Mouse (Mus musculus) midbrain, embryonic 11.5 days (tissue): ENCODE data around the gene Gm7075. TPM values are rescaled to one million over a fixed set of nuclear protein-coding genes. Genes with fewer than 3 reads are reported as not detected.

Source experiments
- ATAC-seq: fragments of 200-750 bp; cut with Nextera tagmentation; 2 replicates; pipeline ENCODE4 v1.8.0; 2017; ENCODE audit warnings: moderate TSS enrichment, moderate library complexity; ENCODE audit not compliant: low FRiP score
- DNase-seq: peaks from one replicate; pipeline ENCODE4 v3.0.0; 2015; ENCODE audit warnings: low spot score; ENCODE audit errors: missing footprints
- H3K27ac ChIP-seq: fragments of 300-500 bp; sonication (generic); 2 replicates; pipeline ENCODE4 v1.5.1; 2014; ENCODE audit warnings: low read depth, low read length
- H3K27me3 ChIP-seq: fragments of 300-500 bp; sonication (generic); 2 replicates; pipeline ENCODE4 v1.6.1; 2014; ENCODE audit warnings: mild to moderate bottlenecking, low read length, moderate library complexity, mixed read lengths; ENCODE audit not compliant: control insufficient read depth, insufficient read depth
- H3K36me3 ChIP-seq: fragments of 300-500 bp; sonication (generic); 2 replicates; pipeline ENCODE4 v1.6.1; 2014; ENCODE audit warnings: mild to moderate bottlenecking, low read length, moderate library complexity, mixed read lengths; ENCODE audit not compliant: control insufficient read depth, insufficient read depth
- H3K4me1 ChIP-seq: fragments of 300-500 bp; sonication (generic); 2 replicates; pipeline ENCODE4 v1.6.1; 2014; ENCODE audit warnings: low read length; ENCODE audit not compliant: control insufficient read depth, insufficient read depth
- H3K4me2 ChIP-seq: fragments of 300-500 bp; sonication (generic); 2 replicates; pipeline ENCODE4 v1.6.1; 2014; ENCODE audit warnings: mild to moderate bottlenecking, moderate library complexity
- H3K4me3 ChIP-seq: fragments of 300-500 bp; sonication (generic); 2 replicates; pipeline ENCODE4 v1.5.1; 2014; ENCODE audit warnings: low read depth, low read length
- H3K9ac ChIP-seq: fragments of 300-500 bp; sonication (generic); 2 replicates; pipeline ENCODE4 v1.6.1; 2014; ENCODE audit warnings: low read length
- H3K9me3 ChIP-seq: fragments of 300-500 bp; sonication (generic); 2 replicates; pipeline ENCODE4 v1.6.1; 2016; ENCODE audit warnings: low read length; ENCODE audit not compliant: control insufficient read depth
- WGBS: fragments of 180-500 bp; shearing (Covaris S2); extraction: QIAGEN DNeasy Blood & Tissue Kit; methylation state at CpG from one replicate; pipeline ENCODE4 v1.1.7; 2014; 5-methylcytosine and 5-hydroxymethylcytosine counted together
- polyA plus RNA-seq: library from polyadenylated mRNA; unstranded; fragments of >200 nt; fragmentation: Nextera tagmentation; extraction: Ambion mirVana; gene quantifications from 2 replicates; pipeline ENCODE4 v1.2.1, GENCODE M21; 2014

Gm7075 gene
- polyA plus RNA-seq, 1 experiment from 2014 or later = not detected

- H3K9me3 ChIP-seq = no peaks in the 10 kb centered on the region
- WGBS = 80% methylated on average over 2 of the region's 2 CpGs
- DNase-seq (no peak), ATAC-seq (no peak)
- H3K9ac ChIP-seq = no peak overlapping the region
- no peaks in the 10 kb centered on the region for H3K4me1 ChIP-seq
- no peak overlapping the region for H3K4me2 ChIP-seq
- no peak overlapping the region for H3K27ac ChIP-seq
- H3K36me3 ChIP-seq = no peaks in the 10 kb centered on the region
- H3K4me3 ChIP-seq = no peak overlapping the region
- no peaks in the 10 kb centered on the region for H3K27me3 ChIP-seq
These were observed 11.3 kb upstream of the Gm7075 start for GRCm38 (mm10) chr10:63432887-63433286.

- Histone ChIP-seq H3K9me3 (no peaks in the 10 kb centered on the region), H3K9ac (no peak overlapping the region), H3K27me3 (no peaks in the 10 kb centered on the region), H3K4me2 (no peak overlapping the region), H3K36me3 (no peaks in the 10 kb centered on the region), H3K27ac (no peak overlapping the region), H3K4me3 (no peak overlapping the region), H3K4me1 (no peaks in the 10 kb centered on the region)
- ATAC-seq (no peak), DNase-seq (no peak)
- 91% methylated on average over 8 of the region's 8 CpGs for WGBS
These were observed 10.5 kb upstream of the Gm7075 start for GRCm38 (mm10) chr10:63432099-63432498.

GRCm38 (mm10) chr10:63431221-63431736 is 9.7 kb upstream of the Gm7075 start:
- WGBS = 91% methylated on average over 7 of the region's 7 CpGs
- Histone ChIP-seq H3K4me1 (no peaks in the 10 kb centered on the region), H3K9me3 (no peaks in the 10 kb centered on the region), H3K9ac (no peak overlapping the region), H3K4me3 (no peak overlapping the region), H3K4me2 (no peak overlapping the region), H3K36me3 (no peaks in the 10 kb centered on the region), H3K27me3 (no peaks in the 10 kb centered on the region), H3K27ac (no peak overlapping the region)
- DNase-seq (no peak), ATAC-seq (no peak)

- Histone ChIP-seq H3K27me3 (no peaks in the 10 kb centered on the region), H3K4me1 (no peaks in the 10 kb centered on the region), H3K36me3 (no peaks in the 10 kb centered on the region), H3K4me2 (peak within 1 kb of the TSS; percentile 71), H3K4me3 (peak within 1 kb of the TSS; percentile 64), H3K9ac (peak within 1 kb of the TSS; percentile 64), H3K9me3 (no peaks in the 10 kb centered on the region), H3K27ac (no peak within 1 kb of the TSS)
- DNase-seq (peak; percentile 99), ATAC-seq (peak; percentile 96)
- under 1% methylated on average over 55 of the region's 55 CpGs for WGBS
These were observed 8.3 kb upstream of the Gm7075 start, which contains the start of gene Ctnna3 for GRCm38 (mm10) chr10:63429785-63430305. Ctnna3 (plus strand) TSS chr10:63430098.

- Histone ChIP-seq H3K4me2 (peak overlapping the region; percentile 71), H3K4me1 (no peaks in the 10 kb centered on the region), H3K27ac (no peak overlapping the region), H3K27me3 (no peaks in the 10 kb centered on the region), H3K36me3 (no peaks in the 10 kb centered on the region), H3K9ac (peak overlapping the region; percentile 64), H3K4me3 (peak overlapping the region; percentile 64), H3K9me3 (no peaks in the 10 kb centered on the region)
- 1% methylated on average over 32 of the region's 34 CpGs for WGBS
- ATAC-seq = peak; percentile 92
- DNase-seq = peak; percentile 100
These were observed 7.8 kb upstream of the Gm7075 start for GRCm38 (mm10) chr10:63429380-63429779.

GRCm38 (mm10) chr10:63429023-63429340 is 7.4 kb upstream of the Gm7075 start:
- no peak overlapping the region for H3K27ac ChIP-seq
- no peaks in the 10 kb centered on the region for H3K9me3 ChIP-seq
- H3K9ac ChIP-seq = peak overlapping the region; percentile 64
- H3K4me3 ChIP-seq = peak overlapping the region; percentile 64
- DNase-seq (no peak), ATAC-seq (no peak)
- H3K36me3 ChIP-seq = no peaks in the 10 kb centered on the region
- H3K4me2 ChIP-seq = peak overlapping the region; percentile 71
- WGBS = 3% methylated on average over 11 of the region's 11 CpGs
- H3K4me1 ChIP-seq = no peaks in the 10 kb centered on the region
- no peaks in the 10 kb centered on the region for H3K27me3 ChIP-seq

GRCm38 (mm10) chr10:63428243-63429022 is 6.8 kb upstream of the Gm7075 start:
- DNase-seq (peak; percentile 81), ATAC-seq (no peak)
- Histone ChIP-seq H3K27me3 (no peaks in the 10 kb centered on the region), H3K4me3 (peak overlapping the region; percentile 64), H3K4me1 (no peaks in the 10 kb centered on the region), H3K9ac (peak overlapping the region; percentile 64), H3K9me3 (no peaks in the 10 kb centered on the region), H3K27ac (no peak overlapping the region), H3K4me2 (peak overlapping the region; percentile 71), H3K36me3 (no peaks in the 10 kb centered on the region)
- 30% methylated on average over 19 of the region's 19 CpGs for WGBS

- DNase-seq = peak; percentile 33
- H3K9me3 ChIP-seq = no peaks in the 10 kb centered on the region
- H3K27ac ChIP-seq = no peak overlapping the region
- H3K4me2 ChIP-seq = no peak overlapping the region
- no peak for ATAC-seq
- no peaks in the 10 kb centered on the region for H3K27me3 ChIP-seq
- H3K4me1 ChIP-seq = no peaks in the 10 kb centered on the region
- 81% methylated on average over 8 of the region's 8 CpGs for WGBS
- no peaks in the 10 kb centered on the region for H3K36me3 ChIP-seq
- H3K4me3 ChIP-seq = no peak overlapping the region
- H3K9ac ChIP-seq = no peak overlapping the region
These were observed 5.6 kb upstream of the Gm7075 start for GRCm38 (mm10) chr10:63427146-63427545.

GRCm38 (mm10) chr10:63424475-63424814 is 2.9 kb upstream of the Gm7075 start:
- no peak overlapping the region for H3K27ac ChIP-seq
- no peaks in the 10 kb centered on the region for H3K4me1 ChIP-seq
- no peaks in the 10 kb centered on the region for H3K27me3 ChIP-seq
- DNase-seq (no peak), ATAC-seq (no peak)
- no peaks in the 10 kb centered on the region for H3K9me3 ChIP-seq
- no peak overlapping the region for H3K4me3 ChIP-seq
- no peaks in the 10 kb centered on the region for H3K36me3 ChIP-seq
- H3K9ac ChIP-seq = no peak overlapping the region
- no peak overlapping the region for H3K4me2 ChIP-seq
